Mouse (Mus musculus): Measurements from ENCODE around the gene Myoc. TPM values are rescaled to one million over a fixed set of nuclear protein-coding genes. Genes with fewer than 3 reads are reported as not detected.

Gene Myoc
- polyA plus RNA-seq, 1 experiment from 2014 or later: not detected

DNA sequence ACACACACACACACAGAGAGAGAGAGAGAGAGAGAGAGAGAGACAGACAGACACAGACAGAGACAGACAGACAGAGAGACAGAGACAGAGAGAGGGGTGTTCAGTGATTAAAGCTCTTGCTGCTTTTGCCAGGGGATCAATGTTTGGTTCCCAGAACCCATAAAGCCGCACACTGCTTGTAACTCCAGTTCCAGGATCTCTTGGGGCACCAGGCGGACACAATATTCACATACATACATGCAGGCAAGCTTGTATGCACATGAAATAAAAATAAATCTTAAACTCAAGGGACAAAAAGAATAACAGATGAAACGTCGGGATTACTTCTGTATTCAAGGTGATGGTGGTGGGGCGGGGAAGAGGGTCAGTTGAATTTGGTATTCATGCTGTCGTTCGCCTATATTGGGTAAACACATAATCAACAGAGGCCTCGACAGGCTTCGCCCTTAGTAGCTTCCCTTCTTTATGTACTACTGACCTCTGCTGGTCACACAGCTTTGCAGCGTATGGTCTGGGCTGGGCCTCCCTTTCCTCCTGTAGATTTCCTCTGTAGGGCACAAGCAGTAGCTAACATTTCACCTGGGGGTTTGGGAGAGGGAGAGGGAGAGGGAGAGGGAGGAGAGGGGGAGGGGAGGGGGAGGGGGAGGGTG, 26.0 kb downstream of the Myoc start:
- Histone ChIP-seq H3K4me1 (peaks cover 9% of the 10 kb centered on the region; the same call in 1 of the 2 replicates), H3K4me3 (peak overlapping the region; percentile 54), H3K27ac (replicated peaks) (peak overlapping the region; percentile 61; the same call in 1 of the 2 replicates), H3K27me3 (replicated peaks; ENCODE audit: low read depth, poor library complexity, severe bottlenecking) (no peaks in the 10 kb centered on the region), H3K9me3 (no peaks in the 10 kb centered on the region), H3K36me3 (replicated peaks) (peaks cover 9% of the 10 kb centered on the region)
- 16% methylated on average over 10 of the region's 10 CpGs for WGBS
- peak; percentile 83 for DNase-seq (ENCODE audit: low spot score)

GRCm38 (mm10) chr1:162665486-162666174, 26.7 kb downstream of the Myoc start:
- no peaks in the 10 kb centered on the region for H3K9me3 ChIP-seq
- H3K27me3 ChIP-seq (replicated peaks; ENCODE audit: low read depth, poor library complexity, severe bottlenecking): no peaks in the 10 kb centered on the region
- peaks cover 9% of the 10 kb centered on the region; the same call in 1 of the 2 replicates for H3K4me1 ChIP-seq
- 5% methylated on average over 11 of the region's 11 CpGs for WGBS
- DNase-seq (ENCODE audit: low spot score): no peak
- peaks cover 16% of the 10 kb centered on the region for H3K36me3 ChIP-seq (replicated peaks)
- H3K4me3 ChIP-seq: peak overlapping the region; percentile 54
- peak overlapping the region; percentile 61 for H3K27ac ChIP-seq (replicated peaks)

GRCm38 (mm10) chr1:162693721-162694120, 54.8 kb downstream of the Myoc start:
- no peak for DNase-seq (ENCODE audit: low spot score)
- no peaks in the 10 kb centered on the region for H3K27me3 ChIP-seq (replicated peaks; ENCODE audit: low read depth, poor library complexity, severe bottlenecking)
- H3K36me3 ChIP-seq (replicated peaks): peaks cover 99% of the 10 kb centered on the region
- no peaks in the 10 kb centered on the region for H3K4me1 ChIP-seq
- H3K27ac ChIP-seq (replicated peaks): no peak overlapping the region
- no peak overlapping the region for H3K4me3 ChIP-seq
- H3K9me3 ChIP-seq: no peaks in the 10 kb centered on the region
- WGBS: 89% methylated on average over 2 of the region's 2 CpGs

GRCm38 (mm10) chr1:162697866-162698265, 58.9 kb downstream of the Myoc start:
- Histone ChIP-seq H3K36me3 (replicated peaks) (peaks cover 98% of the 10 kb centered on the region), H3K27me3 (replicated peaks; ENCODE audit: low read depth, poor library complexity, severe bottlenecking) (no peaks in the 10 kb centered on the region)
- WGBS: 95% methylated on average over 6 of the region's 6 CpGs

More at GRCm38 (mm10) chr1:162697866-162698265, 58.9 kb downstream of the Myoc start:
- Histone ChIP-seq H3K9me3 (no peaks in the 10 kb centered on the region), H3K4me1 (no peaks in the 10 kb centered on the region), H3K27ac (replicated peaks) (no peak overlapping the region), H3K4me3 (no peak overlapping the region)
- no peak for DNase-seq (ENCODE audit: low spot score)

Small RNA genes lying within 50 kb of the gene (microRNA-seq; reads per million reads assigned to microRNA genes)
- gene Gm27616: not detected

Other genes with a start within 250 kb of the Myoc start
- 4.3 and 8.0 TPM in 2 replicates for gene Dnm3, start 161.1 kb upstream of the Myoc start, polyA plus RNA-seq (2016; fragmentation: Nextera tagmentation; extraction: Ambion mirVana)
- gene Mettl13, start 90.6 kb upstream of the Myoc start, polyA plus RNA-seq (2016; fragmentation: Nextera tagmentation; extraction: Ambion mirVana): 33.7 and 37.4 TPM in 2 replicates
- 51.4 and 54.7 TPM in 2 replicates for gene Vamp4, start 68.6 kb upstream of the Myoc start, polyA plus RNA-seq (2016; fragmentation: Nextera tagmentation; extraction: Ambion mirVana)
- not detected in 2 replicates for gene Myocos, start 19.1 kb downstream of the Myoc start, polyA plus RNA-seq (2016; fragmentation: Nextera tagmentation; extraction: Ambion mirVana)
- gene Prrc2c, start 101.4 kb downstream of the Myoc start, polyA plus RNA-seq (2016; fragmentation: Nextera tagmentation; extraction: Ambion mirVana): 151 and 156 TPM in 2 replicates
- gene Fmo4, start 174.8 kb downstream of the Myoc start, polyA plus RNA-seq (2016; fragmentation: Nextera tagmentation; extraction: Ambion mirVana): 0.09 TPM in 1 of 2 replicates, not detected in the other
- gene Fmo1, start 227.5 kb downstream of the Myoc start, polyA plus RNA-seq (2016; fragmentation: Nextera tagmentation; extraction: Ambion mirVana): 4.3 and 4.9 TPM in 2 replicates

Measured in embryonic facial prominence, embryonic 10.5 days (tissue).